Mouse (Mus musculus): ENCODE data around the gene Ush1c.

DNA sequence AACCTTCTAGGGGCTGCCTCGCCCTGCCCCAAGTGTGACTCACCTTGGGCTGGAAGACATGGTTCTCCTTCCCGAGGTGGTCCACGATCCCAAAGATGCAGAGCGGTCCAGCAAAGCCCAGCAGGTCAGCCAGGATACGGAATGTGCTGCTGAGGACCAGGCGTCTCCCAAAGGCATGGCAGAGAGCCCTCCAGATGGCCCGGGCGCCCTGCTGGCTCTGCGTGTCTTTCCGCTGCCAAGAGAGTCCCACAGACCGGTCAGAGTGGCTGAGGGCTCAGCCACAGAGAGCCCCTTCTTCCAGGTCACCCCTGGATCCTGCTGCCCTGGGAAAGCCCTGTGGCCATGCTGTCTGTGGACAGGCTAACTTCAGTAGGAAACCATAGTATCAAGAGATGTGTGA, 72.4 kb downstream of the Ush1c start:
- TF ChIP-seq CTCF (IDR thresholded peaks at IDR 0.05; ENCODE audit: extremely low read depth, insufficient read depth, insufficient read length, insufficient replicate concordance) (no peak), POLR2A (IDR thresholded peaks at IDR 0.05; ENCODE audit: low read depth, low read length) (no peak)
